Mouse (Mus musculus): ENCODE measurements around the gene Amigo1.
"Not testable (repeated sequence)": the region's sequence is repeated elsewhere in the genome, so short reads cannot be mapped to it uniquely, and the experiment has no call there.

Gene Amigo1

DNA sequence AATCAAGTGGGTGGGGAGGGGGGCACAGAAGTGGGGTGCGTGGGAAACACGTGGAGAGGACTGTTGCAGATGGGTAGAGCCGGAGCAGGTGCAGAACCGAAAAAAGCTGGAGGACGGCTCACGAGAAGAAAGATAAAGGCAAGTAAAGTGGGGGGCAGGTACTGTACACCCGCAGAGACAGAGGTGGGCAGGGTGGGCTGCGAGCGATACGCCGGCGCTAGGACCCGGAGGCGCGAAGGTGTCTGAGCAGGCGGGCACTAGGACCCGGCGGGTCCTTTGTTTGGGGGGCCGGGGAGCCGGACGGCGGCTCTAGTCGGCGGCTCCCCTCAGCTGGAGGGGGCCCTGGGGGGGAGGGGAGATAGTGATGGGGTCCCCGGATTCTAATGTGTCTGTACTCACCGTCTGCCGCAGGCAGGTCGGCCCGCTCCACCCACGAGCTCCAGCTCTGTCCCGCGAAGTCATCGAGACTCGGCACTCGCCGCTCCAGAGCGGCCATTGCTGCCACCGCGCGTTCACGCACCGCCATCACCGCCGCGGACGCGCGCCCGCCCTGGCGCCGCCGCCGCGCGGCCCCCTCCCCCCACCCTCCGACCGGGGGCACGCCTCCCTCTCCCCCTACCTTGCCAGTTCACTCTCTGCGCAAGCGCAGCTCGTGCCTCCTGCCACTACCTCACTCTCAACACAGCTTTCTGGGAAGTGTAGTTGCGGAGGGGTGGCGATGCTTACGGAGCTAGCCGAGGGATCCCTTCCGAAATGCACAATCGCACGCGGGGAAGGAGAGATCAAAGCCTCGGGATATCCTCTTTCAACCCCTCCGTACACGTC, 24.0 kb downstream of the Amigo1 start:
- DNase-seq (ENCODE audit: low spot score in 2 of 2): peak; percentile 94 to 96

DNA sequence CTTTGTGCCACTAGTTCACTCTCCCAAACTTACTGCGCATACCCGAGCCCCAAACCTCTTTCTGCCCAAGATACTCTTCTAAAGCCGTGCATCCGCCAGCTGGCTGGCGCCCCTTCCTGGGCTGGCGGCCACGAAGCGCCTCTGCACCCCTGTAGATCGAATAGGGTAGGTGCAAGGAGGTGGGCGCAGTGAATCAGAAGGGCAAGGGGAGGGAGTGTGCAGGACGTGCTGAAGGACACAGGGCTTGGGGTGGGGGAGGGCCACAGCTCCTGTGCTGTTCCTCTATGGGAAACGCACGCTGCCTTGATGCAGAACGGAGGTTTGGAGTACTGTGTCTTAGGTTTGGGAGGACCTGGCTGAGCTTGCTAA, 24.6 kb downstream of the Amigo1 start, which contains the start of gene Atxn7l2:
Atxn7l2 (minus strand) TSS at position 164 of the 369 bp plus-strand sequence.
- no peak for DNase-seq (ENCODE audit: low spot score in 2 of 2)

DNA sequence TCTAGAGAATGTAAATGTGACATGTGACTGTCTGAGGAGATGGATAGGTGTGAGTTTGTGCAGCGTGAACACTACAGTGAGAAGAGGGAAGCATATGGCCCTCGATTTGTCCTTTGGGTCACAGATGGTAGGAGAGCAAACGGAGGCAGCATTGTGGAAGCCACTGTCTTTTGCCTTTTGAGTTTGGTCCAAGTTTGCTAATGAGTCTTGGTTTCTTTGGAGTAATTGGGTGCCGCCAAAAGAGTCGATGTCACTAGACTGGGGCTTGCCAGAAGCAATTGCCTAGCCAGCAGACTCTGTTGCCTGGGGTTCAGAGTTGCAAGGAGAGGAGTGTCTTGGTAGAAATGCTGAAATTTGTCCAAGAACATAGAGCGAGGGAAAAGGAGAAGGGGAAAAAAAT, 25.7 kb downstream of the Amigo1 start:
- DNase-seq (ENCODE audit: low spot score in 2 of 2): no peak

DNA sequence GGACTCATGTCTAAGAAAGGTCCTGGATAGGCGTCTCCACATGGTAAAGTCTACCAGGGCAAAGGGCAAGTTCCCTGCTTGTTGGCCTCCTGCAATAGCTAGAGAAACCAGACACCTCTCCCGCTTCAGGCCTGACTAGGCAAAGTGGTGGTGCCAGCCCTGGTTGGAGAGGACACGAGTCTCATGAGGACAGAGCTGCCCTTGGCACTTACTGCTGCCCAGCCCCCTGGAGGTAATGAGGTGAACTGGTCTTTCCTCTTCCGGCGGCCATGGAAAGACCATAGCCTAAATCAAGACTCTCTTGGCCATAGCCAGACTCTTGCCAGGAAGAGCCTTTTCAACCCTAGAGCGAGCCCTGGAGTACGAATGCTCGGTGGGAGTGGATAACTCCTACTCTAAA, 26.3 kb downstream of the Amigo1 start:
- DNase-seq (ENCODE audit: low spot score in 2 of 2): no peak

- DNase-seq (ENCODE audit: low spot score in 2 of 2): no peak
Observed at GRCm38 (mm10) chr3:108214734-108215133, 28.6 kb downstream of the Amigo1 start.

DNA sequence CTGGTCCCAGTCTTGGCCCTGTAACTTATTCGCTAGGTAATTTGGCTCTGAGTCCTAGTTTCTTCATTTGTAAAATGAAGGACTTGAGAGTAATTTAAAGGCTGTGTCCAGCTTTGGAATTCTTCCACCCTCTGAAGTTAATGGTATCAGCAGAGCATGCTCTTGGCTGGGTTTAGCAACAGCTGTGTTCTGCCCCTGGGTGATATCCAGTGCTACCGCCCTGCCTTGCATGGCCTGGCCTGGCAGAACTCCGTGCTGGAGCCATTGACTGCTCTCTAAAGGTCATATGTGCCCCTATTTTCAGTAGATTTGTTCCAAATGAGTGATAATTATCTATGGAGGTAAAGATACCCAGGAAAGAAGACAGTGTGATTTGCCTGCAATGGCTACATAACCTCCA, 34.5 kb downstream of the Amigo1 start:
- DNase-seq (ENCODE audit: low spot score in 2 of 2): no peak

- no peak for DNase-seq (ENCODE audit: low spot score in 2 of 2)
Observed at GRCm38 (mm10) chr3:108225711-108226557, 39.8 kb downstream of the Amigo1 start.

DNA sequence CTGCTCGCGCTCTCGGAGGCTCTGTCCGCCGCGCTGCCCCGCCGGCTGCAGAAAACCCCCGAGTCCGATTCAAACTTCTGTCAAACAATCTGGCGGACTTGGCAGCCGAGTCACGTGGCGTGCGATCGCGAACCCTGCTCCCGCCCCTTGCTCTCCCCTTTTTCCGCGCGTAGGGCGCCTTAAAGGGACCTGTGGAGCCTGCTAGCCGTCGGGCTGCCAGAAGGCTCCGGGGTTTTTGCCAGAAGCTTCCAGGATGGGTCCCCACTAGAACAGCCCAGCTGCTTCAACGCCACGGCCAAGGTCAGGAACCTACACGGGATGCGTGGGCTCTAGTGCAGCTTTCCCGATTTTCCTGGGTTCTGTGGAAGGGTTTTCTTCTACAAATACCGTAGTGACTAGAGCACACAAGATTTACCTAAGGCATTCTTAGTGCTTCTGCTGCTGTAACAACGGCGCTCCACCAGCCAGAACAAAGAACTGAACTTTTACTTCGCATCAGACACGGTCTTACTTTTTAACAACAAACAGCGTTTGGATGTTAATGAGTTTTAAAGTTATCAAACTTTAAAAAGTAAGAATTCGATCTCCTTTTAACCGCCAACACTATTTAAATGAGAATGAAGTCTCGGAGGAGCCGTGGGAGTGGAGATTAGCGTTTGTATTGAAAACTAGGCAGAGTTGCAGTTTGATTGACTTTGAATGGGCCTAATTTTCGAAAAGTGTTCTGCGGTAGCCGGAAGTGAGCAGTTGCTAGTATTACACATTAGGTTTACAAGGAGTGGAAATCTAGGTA, 40.6 kb downstream of the Amigo1 start, which contains the start of gene Sypl2:
Sypl2 (minus strand) TSS at position 91 of the 793 bp plus-strand sequence.
- no peak for DNase-seq (ENCODE audit: low spot score in 2 of 2)

DNA sequence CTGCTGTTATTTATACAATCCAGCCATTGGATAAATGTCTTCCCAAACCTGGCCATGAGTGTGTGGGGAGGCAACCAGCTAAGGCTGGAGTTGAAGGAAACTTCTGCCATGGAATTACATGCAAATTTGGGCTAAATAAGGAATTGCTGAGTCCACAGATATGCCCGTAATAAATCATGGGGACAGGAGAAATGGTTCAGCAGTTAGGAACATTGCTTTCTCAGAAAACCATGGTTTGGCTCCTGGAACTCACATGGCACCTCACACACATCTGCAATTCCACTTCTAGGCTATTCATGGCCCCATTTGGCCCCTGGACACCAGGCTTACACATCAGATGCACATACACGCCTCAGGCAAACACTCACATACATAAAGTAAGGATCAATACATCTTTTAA, 41.4 kb downstream of the Amigo1 start:
- no peak for DNase-seq (ENCODE audit: low spot score in 2 of 2)

DNA sequence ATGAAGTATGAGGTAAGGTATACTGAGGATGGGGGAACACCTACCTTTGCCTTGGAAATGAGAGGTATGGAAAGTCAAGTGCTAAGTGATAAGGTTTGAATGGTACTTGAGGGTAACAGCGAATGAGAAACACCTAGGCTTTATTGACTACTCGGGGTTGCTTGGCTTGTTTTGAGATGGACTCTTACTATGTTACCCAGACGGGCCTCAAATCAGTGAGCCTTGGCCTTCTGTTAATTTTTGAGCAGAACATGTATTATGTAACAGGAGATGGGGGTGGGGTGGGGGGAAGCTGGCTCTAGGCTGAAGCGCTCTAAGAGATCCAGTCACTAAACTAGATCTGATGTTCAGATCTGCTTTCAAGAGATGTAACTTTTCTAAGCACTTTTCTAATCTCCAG, 45.5 kb downstream of the Amigo1 start:
- DNase-seq (ENCODE audit: low spot score in 2 of 2): no peak

DNA sequence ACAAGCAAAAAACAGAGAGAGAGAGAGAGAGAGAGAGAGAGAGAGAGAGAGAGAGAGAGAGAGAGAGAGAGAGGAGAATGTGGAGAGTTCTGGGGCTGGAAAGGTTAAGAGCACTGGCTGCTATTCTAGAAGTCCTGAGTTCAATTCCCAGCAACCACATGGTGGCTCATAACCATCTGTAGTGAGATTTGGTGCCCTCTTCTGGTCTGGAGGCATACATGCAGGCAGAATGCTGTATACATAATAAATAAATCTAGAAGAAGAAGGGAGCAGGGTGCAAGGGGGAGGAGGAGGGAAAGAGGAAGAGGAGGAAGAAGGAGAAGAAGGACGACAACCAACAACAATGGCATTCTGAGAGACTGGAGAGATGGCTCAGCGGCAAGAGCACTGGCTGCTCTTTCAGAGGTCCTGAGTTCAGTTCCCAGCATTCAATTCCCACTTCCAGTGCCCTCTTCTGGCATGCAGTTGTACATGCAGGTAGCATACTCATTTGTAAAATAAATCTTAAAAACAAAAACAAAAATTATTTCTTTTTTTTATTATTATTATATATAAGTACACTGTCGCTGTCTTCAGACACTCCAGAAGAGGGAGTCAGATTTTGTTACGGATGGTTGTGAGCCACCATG, 51.5 kb downstream of the Amigo1 start:
- not testable (repeated sequence) for DNase-seq (ENCODE audit: low spot score in 2 of 2)

- DNase-seq (ENCODE audit: low spot score in 2 of 2): no peak
Observed at GRCm38 (mm10) chr3:108241243-108241839, 55.2 kb downstream of the Amigo1 start.
